Mouse (Mus musculus): ENCODE results near the gene Emg1. TPM values are rescaled to one million over a fixed set of nuclear protein-coding genes. Genes with fewer than 3 reads are reported as not detected.

Gene Emg1
- polyA plus RNA-seq, 2 experiments from 2014 or later, result 465 to 483 TPM

DNA sequence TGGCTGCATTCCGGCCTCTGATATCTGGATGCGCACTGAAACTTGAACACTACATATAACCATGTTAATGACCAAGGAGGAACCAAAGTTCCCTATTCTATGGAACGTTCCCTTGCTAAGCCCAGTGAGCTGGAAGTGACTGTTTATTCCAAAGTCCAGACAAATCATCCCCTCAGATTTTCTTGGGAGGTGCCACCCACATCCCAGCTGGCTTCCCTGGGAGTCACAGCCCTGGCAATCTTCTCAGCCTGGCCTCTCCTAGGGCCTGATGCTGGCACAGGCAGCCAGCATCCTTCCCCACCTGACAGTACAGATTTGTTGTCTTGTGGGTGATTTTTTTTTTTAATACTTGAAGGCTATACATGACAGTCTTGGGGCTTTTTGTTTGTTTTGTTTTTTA is 32.5 kb downstream of the Emg1 start:
- ATAC-seq, result no peak

DNA sequence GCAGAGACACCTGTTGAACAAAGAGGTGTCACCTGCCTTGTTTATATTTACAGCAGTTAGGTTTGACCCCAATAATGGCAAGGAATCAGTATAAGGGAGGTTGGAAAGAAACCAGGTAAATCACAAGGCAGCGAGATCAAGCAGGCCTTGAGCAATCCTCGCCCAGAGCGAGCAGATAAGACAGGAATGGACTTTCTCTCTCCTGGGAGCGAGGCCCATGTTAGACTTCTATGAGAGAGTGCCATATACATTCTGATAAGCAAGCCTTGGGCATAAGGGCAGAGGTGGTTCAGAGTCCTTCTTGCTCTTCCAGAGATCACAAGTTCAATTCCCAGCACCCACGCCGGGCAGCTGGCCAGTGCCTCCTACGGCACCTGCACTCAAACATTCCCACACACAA is 33.2 kb downstream of the Emg1 start:
- no peak for ATAC-seq

DNA sequence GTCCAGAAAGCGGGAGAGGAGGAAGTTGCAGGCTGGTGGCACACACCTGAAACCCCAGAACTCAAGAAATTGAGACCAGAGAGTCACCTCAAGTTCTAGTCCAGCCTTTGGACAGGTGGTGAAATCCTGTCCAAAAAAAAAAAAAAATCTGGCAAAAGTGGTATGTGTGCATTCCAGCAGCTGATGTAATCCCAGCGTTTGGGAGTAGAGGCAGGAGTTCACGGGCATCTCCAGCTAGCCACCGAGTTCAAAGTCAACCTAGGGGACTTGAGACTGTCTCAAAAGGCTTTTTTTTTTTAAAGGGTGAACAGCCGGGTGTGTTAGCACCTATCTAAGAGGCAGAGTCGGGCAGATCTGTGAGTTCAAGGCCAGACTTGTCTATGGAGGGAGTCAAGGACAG is 35.8 kb downstream of the Emg1 start:
- no peak for ATAC-seq

DNA sequence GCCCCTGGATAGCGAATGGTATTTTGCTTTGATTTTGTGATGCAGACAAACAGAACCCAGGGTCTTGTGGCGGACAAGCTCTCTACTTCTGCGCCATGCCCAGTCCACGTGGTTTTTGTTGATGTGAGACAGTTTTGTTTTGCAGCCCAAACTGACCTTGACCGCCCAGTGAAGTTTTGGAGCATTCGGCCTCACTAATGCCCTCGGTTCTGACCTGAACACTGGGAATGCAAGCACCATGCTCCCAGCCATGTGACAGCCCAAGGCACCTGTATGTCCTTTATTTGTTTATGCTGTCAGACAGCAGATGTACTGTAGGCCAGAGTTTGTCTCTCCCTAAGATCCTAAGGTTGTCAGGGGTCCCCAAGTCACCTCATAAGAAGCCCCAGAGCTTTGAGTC is 37.4 kb downstream of the Emg1 start:
- ATAC-seq, result no peak

DNA sequence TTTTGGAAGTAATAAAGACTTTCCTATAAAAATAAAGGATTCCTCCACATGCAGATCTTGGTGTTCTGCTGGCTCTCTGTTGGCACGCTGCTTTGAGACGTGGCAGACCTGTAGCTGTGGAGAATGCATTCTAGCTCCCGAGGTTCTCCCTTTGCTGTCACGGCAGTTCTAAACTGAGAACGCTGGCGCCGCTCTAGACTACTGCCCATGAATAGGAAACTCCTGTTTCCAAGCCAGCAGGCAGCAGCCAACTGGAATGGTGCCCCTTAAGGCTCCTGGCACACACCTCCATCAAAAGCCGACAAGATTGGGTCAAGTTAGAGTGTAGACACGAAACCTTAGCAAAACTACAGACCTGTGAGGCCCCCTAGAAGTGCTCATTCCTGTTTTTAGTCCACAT is 38.4 kb downstream of the Emg1 start:
- no peak for ATAC-seq

DNA sequence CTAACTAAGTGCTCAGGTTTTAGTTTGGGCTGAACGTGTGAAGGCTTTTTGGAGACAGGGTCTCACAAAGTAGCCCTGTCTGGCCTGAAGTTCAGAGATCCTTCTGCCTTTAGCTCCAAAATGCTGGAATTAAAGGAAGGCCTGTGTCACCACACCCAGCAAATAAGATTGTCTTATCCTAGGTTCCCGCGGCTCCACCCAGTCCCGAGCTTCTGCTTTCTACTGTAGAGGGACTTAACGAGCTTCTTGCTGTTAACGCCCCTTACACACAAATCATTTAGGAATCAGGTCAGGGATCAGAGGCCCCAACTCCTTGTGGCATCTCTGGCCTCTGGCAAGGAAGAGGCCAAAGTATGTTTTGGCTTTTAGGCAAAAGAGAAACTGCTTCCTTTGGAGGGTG is 39.9 kb downstream of the Emg1 start:
- no peak for ATAC-seq

DNA sequence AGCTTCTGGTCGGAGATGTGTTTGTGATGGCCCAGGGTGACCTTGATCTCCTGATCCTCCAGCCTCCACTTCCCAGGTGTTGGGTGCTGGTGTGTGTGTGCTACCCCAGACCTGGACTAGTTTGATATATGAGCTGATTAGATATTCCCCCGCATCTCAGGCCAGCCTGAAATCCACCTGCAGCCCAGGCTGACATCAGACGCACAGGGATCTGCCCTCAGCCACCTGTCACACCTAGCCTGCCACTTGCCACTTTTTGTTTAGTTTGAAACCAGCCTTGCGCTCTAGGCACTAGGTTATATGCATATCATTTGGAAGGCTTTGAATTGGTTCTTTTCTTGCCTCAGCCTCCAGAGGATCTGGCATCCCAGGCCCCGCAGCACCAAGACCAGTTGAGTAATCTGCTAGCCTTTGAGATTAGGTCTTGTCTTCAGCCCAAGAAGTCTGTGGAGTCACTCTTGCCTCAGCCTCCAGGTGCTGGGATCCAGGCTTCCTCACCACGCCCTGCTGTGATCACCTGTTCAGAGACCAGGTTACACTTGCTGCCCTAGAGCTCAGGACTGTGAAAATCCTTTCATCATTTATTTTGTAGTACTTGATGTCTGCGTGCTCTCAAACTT is 41.6 kb downstream of the Emg1 start:
- ATAC-seq, result no peak

DNA sequence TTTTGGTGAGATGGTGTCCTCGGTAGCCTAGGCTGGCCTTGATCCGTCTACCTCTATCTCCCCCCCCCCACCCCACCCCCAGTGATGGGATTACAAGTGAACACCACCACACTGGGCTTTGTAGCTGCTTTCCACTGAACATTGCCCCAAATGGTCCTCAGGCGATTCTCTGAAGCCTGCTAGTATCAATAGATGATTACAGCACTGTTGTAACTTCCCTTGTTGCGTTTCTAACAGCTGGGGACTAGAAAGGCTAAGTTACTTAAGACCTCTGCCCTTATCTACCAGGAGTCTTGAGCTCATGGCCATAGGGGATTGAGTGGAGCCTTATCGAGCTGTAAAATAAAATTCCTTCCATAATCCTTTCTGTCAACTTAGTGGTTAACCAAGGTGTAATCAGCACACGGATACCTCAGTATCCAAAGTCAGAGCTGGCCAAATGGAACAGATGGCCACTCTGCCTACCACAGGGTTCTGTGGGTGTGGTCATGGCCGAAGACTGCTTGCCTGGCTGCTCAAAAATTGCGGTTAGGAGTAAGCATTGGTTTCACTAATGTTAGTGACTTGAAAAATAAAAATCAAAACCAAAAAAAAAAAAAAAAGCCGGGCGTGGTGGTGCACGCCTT is 42.6 kb downstream of the Emg1 start:
- no peak for ATAC-seq

DNA sequence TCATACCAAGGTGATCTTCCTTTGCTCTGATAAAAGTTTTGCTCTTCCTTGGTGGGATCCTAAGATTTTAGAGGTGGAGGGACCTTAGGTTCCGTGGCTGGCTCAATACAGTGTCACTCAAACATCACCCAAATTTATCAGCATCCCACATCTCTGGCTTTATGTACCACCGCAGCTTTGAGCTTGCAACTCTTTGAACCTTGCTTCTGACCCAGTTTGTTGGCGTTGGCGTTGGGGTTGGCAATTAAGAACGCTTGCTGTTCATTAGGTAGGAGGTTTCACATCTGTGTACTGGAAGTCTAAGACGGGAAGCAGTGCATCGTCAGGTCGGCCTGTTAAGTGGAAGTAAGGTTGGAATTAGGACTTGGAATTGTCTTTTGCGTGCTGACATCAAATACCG is 47.0 kb downstream of the Emg1 start:
- ATAC-seq, result no peak

DNA sequence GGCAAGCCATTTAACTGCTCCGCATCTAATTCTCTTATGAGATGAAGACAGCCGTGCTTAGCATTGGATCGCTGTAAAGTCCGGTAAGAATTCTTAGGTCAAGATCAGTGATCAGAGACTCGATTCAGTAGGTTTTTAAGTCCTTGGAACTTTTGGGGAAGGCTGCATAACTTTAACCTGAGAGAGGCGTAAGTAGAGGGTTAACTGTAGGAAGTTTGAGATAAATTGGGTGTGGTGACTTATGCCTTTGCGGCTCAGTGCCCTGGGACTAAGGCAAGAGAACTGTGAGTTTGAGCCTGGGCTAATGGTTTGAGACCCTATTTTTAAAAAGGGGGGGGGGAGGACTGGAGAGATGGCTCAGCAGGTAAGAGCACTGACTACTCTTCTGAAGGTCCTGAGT is 47.7 kb downstream of the Emg1 start:
- no peak for ATAC-seq

DNA sequence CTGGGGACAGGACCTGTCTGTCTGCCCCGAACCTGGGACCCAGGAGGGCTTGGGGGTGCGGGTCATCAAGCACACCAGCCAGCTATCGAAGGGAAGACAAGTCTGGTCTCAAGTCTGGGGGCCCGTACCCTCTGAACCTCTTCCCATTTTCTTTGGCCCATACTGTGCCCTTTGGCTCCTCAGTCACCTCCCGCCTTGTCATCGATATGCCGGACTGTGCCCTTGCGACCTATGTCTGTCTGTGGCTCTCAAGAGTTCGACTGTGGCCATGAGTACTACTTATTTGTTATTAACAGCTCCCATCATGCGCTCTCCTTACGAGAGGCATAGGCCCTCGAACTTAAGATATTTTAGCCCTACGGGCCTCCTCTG is 48.6 kb downstream of the Emg1 start:
- no peak for ATAC-seq

DNA sequence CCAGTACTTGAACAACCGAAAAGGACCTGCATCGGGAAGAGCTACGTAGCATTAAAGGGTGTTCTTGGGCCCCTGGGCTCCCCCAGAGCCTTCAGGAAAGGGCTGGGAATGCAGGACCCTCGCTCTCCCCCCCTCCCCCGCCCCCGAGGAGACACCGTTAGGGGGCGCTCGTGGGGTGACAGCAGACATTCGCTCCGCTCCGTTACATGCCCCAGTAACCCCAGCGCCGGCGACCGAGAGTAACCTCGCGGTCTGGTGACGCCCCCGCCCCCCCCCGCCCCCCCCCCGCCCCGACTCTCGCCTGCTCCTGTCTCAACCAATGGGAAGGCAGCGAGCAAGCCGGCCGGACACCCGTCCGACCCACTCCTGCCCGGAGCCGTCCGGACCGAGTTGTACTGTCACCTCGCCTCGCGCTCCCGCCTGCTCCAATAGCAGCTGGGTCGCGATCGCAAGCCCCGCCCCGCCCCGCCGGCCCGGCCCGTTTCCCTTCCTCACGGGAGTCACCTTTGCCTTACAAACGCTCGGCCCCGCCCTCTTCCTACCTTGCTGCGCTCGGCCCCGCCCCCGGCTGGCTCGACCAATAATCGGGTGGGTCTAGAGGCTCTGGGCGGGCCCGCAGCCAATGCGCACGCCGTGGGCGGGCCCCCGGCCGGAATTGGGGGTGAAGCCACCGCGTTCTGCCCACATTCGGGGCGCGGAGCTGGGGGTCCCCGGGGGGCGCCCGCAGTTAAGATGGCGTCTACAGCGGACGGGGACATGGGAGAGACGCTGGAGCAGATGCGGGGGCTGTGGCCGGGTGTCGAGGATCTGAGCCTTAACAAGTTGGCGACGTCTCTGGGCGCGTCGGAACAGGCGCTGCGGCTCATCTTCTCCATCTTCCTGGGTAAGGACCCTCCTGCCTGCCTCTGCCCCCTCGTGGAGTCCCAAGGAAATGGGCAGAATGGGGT is 49.2 kb downstream of the Emg1 start, which contains the start of gene Lpcat3:
TSS of gene Lpcat3 (plus strand) at position 551 of the 947 bp plus-strand sequence.
- peak; percentile 98 for ATAC-seq

DNA sequence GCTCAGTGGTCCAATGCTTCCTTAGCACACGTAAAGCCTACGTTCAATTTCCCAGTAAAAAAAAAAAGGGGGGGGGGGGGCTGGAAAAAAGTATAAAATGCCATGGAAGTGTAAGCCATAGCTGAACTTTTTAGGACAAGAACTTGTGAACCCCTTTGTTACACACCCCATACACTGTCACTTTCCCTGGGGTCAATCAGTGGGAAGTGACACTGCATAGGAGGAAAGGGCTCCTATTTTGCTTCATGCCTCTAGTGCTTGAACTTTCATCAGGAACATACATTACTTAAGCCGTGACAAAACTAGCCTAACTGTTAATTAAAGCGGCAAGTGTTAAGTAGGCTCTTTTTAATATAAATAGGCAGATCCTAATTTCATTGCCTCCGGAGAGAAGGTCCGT is 50.0 kb downstream of the Emg1 start:
- no peak for ATAC-seq

DNA sequence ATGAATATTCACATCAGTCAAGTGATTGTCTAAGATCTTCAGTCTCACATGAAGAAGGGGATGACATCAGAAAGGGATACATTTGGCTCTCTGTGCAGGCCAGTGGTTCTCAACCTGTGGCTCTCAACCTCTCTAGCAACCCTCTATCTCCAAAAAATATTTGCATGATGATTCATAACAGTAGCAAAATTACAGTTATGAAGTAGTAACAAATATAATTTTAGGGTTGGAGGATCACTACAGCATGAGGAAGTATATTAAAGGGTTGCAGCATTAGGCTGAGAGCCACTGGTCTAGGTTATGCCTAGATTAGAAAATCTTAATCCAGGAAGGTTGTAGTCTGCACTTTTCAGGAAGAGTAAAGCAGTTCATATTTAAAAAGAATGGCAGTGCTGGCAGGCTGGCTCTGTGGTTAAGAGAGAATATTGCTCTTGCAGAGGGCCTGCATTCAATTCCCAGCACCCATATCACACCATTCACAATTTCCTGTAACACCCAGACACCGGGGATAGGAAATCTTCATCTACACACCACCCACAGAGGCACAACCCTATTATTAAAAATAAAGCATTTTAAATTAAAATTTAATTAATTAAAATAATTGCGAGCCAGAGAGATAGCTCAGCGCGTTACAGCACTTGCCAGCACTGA is 50.7 kb downstream of the Emg1 start:
- ATAC-seq, result no peak

DNA sequence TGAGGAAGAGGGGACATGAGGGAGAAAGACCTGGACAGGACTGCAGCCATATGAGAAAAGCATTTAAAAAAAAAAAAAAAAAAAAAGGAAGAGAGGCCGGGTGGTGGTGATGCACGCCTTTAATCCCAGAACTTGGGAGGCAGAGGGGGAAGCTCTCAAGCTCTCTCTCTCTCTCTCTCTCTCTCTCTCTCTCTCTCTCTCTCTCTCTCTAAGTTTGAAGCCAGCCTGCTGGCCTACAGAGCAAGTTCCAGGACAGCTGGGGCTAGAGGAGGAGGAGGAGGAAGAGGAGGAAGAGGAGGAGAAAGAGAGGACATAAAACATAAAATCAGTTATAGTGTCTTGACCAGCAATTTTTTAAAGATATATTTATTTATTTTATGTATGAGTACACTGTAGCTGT is 53.9 kb downstream of the Emg1 start:
- ATAC-seq, result no peak

DNA sequence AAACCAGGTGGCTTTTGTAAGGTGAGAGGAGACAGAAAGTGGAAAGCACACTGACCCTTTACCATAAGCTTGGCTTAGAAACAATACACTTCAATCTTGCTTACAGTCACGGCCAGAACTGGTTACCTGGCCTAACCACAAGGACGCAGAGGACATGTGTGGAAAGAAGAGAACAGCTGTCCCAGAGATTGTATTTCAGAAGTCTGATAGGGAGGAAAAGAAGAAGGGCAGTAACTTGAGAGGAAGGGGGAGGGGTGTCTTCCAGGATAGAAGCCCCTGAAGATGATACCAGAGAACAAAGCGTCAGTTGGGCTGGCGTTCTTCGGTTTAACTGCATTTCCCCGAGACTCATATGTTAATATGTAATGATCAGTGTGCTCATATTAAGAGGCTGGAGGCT is 56.1 kb downstream of the Emg1 start:
- no peak for ATAC-seq

Other genes starting within 250 kb of the Emg1 start
- gene Clstn3, start 247.4 kb downstream of the Emg1 start, polyA plus RNA-seq (2017; shearing (Covaris generic)), result under 1 TPM in 1 of 2 experiments, not detected in 1; 0.13 TPM
- gene C1rl, start 219.1 kb downstream of the Emg1 start, polyA plus RNA-seq (2017; shearing (Covaris generic)), result not detected
- gene C1ra, start 199.8 kb downstream of the Emg1 start, polyA plus RNA-seq (2017; shearing (Covaris generic)), result under 1 TPM; 0.19 to 0.39 TPM
- gene C1s1, start 169.8 kb downstream of the Emg1 start, polyA plus RNA-seq (2017; shearing (Covaris generic)), result not detected
- not detected for gene C1rb, start 141.9 kb downstream of the Emg1 start, polyA plus RNA-seq (2017; shearing (Covaris generic))
- gene C1s2, start 76.1 kb downstream of the Emg1 start, polyA plus RNA-seq (2017; shearing (Covaris generic)), result not detected
- gene Lpcat3, start 49.2 kb downstream of the Emg1 start, polyA plus RNA-seq (2017; shearing (Covaris generic)), result 10 to 100 TPM; 33.5 to 35.0 TPM
- 10 to 100 TPM; 56.1 to 59.9 TPM for gene Phb2, start 158 bp upstream of the Emg1 start, polyA plus RNA-seq (2017; shearing (Covaris generic))
- gene Ptpn6, start 26.5 kb upstream of the Emg1 start, polyA plus RNA-seq (2017; shearing (Covaris generic)), result 100 to 1,000 TPM; 187 to 310 TPM
- 100 to 1,000 TPM; 509 to 554 TPM for gene Grcc10, start 29.2 kb upstream of the Emg1 start, polyA plus RNA-seq (2017; shearing (Covaris generic))
- under 1 TPM in 1 of 2 experiments, not detected in 1; 0.36 TPM for gene Gm45234, start 43.8 kb upstream of the Emg1 start, polyA plus RNA-seq (2017; shearing (Covaris generic))
- 1 to 10 TPM; 4.4 to 4.8 TPM for gene Atn1, start 44.3 kb upstream of the Emg1 start, polyA plus RNA-seq (2017; shearing (Covaris generic))
- 1 to 10 TPM; 3.0 to 9.9 TPM for gene Eno2, start 57.5 kb upstream of the Emg1 start, polyA plus RNA-seq (2017; shearing (Covaris generic))
- 1 to 10 TPM; 1.1 to 2.7 TPM for gene Lrrc23, start 67.5 kb upstream of the Emg1 start, polyA plus RNA-seq (2017; shearing (Covaris generic))
- 1 to 10 TPM; 1.7 to 3.4 TPM for gene Spsb2, start 96.5 kb upstream of the Emg1 start, polyA plus RNA-seq (2017; shearing (Covaris generic))
- 10 to 100 TPM; 65.7 to 90.0 TPM for gene Tpi1, start 102.1 kb upstream of the Emg1 start, polyA plus RNA-seq (2017; shearing (Covaris generic))
- gene Usp5, start 117.3 kb upstream of the Emg1 start, polyA plus RNA-seq (2017; shearing (Covaris generic)), result 100 to 1,000 TPM in 1 of 2 experiments, 10 to 100 TPM in 1; 77.2 to 154 TPM
- gene Cdca3, start 117.4 kb upstream of the Emg1 start, polyA plus RNA-seq (2017; shearing (Covaris generic)), result 10 to 100 TPM in 1 of 2 experiments, 1 to 10 TPM in 1; 8.0 to 27.1 TPM
- gene Gnb3, start 128.1 kb upstream of the Emg1 start, polyA plus RNA-seq (2017; shearing (Covaris generic)), result not detected
- under 1 TPM in 1 of 2 experiments, not detected in 1; 0.11 TPM for gene P3h3, start 145.6 kb upstream of the Emg1 start, polyA plus RNA-seq (2017; shearing (Covaris generic))
- gene Gpr162, start 151.8 kb upstream of the Emg1 start, polyA plus RNA-seq (2017; shearing (Covaris generic)), result not detected
- gene Cd4, start 176.0 kb upstream of the Emg1 start, polyA plus RNA-seq (2017; shearing (Covaris generic)), result 100 to 1,000 TPM; 268 to 648 TPM
- 10 to 100 TPM; 19.0 to 29.0 TPM for gene Lag3, start 199.5 kb upstream of the Emg1 start, polyA plus RNA-seq (2017; shearing (Covaris generic))
- gene Ptms, start 207.9 kb upstream of the Emg1 start, polyA plus RNA-seq (2017; shearing (Covaris generic)), result 10 to 100 TPM in 1 of 2 experiments, 1 to 10 TPM in 1; 5.4 to 10.6 TPM
- gene Mlf2, start 219.2 kb upstream of the Emg1 start, polyA plus RNA-seq (2017; shearing (Covaris generic)), result 10 to 100 TPM; 39.0 to 40.7 TPM

Measured in CD4-positive, CD25-positive, alpha-beta regulatory T cell, adult 4 months (primary cell).